Mouse (Mus musculus): ENCODE data around the gene 2610528J11Rik. TPM values are rescaled to one million over a fixed set of nuclear protein-coding genes. Genes with fewer than 3 reads are reported as not detected.

2610528J11Rik gene
- total RNA-seq, 1 experiment from 2014 or later, result not detected

DNA sequence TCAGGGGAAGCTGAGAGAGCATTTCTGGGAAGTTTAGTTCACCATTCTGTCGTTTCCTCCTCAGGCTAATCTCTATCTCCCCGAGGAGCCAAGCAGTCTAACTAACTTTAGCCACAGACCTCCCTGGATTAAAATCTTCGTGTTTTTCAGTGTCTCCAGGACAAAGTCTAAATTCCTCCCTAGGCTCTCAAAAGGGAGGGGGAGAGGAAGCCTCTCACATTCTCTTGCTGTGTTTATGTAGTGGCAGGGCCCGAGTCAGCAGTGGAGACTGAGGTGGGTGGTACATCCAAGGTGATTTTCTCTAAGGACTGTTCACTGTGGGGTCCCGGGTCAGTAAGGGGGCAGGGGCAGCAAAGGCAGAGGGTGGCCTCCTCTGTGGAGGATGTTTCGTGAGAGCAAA, 11.0 kb downstream of the 2610528J11Rik start:
- ATAC-seq (replicated peaks; ENCODE audit: low read depth, poor library complexity, severe bottlenecking), result no peak

GRCm38 (mm10) chr4:118539904-118540303, 13.1 kb downstream of the 2610528J11Rik start:
- ATAC-seq (replicated peaks; ENCODE audit: low read depth, poor library complexity, severe bottlenecking), result no peak

GRCm38 (mm10) chr4:118542510-118543157, 15.8 kb downstream of the 2610528J11Rik start:
- no peak for ATAC-seq (replicated peaks; ENCODE audit: low read depth, poor library complexity, severe bottlenecking)

DNA sequence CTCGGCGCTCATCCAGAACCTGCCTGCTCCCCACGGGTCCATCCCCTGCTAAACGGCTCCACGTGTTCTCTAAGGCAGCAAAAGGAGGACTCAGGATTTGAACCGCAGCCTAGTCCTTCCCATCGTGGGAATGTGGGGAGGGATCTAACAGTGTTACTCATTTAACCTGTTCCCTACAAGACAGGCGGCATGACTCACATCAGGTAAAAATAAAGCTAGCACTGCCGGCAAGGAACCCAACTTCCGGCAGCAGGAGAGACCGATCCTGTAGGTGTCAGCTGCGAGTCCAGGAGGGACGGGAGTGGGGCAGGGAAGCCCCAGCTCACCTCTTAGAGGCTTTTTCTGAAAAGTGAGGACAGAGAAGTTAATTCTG, 16.3 kb downstream of the 2610528J11Rik start:
- ATAC-seq (replicated peaks; ENCODE audit: low read depth, poor library complexity, severe bottlenecking), result no peak

GRCm38 (mm10) chr4:118543592-118544260, 16.9 kb downstream of the 2610528J11Rik start, which contains the start of gene Tmem125:
Tmem125 (minus strand) TSS chr4:118544044.
- ATAC-seq (replicated peaks; ENCODE audit: low read depth, poor library complexity, severe bottlenecking), result peak; percentile 67

DNA sequence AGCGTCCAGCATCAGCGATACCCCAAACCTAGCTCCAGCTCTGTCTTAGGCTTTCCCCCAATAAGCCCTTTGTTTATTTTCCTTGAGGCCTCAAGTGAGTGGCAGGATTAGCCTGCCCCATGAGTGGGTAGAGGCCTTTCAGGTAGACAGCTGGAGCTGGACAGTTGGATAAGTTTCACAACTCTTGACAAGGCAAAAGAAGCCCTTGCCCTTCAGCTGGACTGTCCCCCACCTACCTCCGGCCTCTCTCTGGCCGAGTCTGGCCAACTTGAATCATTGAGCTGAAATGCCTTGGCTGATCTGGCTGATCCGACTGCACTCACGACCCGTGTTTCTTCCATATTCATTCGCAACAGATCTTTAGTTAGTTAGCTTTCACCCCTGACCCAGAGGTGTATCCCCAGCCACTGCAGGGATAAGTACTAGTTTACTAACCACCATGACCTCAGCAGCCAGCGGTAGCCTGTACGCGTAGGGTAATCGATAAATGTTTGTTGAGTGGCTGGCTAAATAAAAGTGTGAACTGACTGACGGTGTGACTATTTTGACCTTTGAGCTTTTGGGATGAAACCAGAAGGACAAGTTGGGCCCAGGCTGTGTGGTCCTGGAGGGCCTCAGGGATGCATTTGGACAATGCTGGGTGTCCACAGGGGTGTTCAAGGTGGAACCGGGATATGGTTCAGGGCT, 17.8 kb downstream of the 2610528J11Rik start:
- no peak for ATAC-seq (replicated peaks; ENCODE audit: low read depth, poor library complexity, severe bottlenecking)

- ATAC-seq (replicated peaks; ENCODE audit: low read depth, poor library complexity, severe bottlenecking), result peak; percentile 55
Observed at GRCm38 (mm10) chr4:118547424-118548129, 20.8 kb downstream of the 2610528J11Rik start.

DNA sequence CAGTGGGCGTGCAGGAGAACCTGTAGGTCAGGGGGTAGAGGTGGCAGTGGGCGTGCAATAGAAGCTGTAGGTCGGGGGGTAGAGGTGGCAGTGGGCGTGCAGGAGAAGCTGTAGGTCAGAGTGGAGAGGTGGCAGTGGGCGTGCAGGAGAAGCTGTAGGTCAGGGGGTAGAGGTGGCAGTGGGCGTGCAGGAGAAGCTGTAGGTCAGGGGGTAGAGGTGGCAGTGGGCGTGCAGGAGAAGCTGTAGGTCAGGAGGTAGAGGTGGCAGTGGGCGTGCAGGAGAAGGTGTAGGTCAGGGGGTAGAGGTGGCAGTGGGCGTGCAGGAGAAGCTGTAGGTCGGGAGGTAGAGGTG, 21.3 kb downstream of the 2610528J11Rik start:
- ATAC-seq (replicated peaks; ENCODE audit: low read depth, poor library complexity, severe bottlenecking), result peak; percentile 55

DNA sequence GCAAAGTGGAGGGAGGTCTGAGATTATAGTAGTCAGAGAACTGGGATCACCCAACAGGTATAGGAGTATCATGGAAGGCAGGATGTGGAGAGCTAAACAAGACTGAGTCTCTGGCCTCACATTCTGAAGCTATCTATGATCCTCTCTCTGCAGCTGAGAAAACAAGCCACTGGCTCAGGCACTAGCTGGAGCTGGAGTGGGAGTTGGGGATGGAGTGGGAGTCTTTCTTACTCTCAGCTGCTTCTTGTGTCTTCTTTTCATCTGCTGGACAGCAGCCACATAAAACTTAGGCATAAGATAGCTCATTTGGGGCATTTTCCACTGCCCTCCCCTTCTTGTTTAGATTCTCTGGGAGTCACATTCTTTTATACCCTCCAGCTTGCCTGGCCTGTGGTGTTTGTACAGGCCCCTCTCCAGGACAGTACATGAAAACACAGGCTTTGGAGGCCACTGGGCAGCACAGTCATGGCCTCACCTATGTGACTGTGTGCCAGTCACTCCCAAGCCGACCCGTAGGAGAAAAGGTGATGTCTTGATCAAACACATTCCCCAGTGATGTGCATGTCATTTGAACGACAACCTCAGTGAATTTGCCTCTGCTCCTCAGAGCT, 26.3 kb downstream of the 2610528J11Rik start:
- ATAC-seq (replicated peaks; ENCODE audit: low read depth, poor library complexity, severe bottlenecking), result no peak

DNA sequence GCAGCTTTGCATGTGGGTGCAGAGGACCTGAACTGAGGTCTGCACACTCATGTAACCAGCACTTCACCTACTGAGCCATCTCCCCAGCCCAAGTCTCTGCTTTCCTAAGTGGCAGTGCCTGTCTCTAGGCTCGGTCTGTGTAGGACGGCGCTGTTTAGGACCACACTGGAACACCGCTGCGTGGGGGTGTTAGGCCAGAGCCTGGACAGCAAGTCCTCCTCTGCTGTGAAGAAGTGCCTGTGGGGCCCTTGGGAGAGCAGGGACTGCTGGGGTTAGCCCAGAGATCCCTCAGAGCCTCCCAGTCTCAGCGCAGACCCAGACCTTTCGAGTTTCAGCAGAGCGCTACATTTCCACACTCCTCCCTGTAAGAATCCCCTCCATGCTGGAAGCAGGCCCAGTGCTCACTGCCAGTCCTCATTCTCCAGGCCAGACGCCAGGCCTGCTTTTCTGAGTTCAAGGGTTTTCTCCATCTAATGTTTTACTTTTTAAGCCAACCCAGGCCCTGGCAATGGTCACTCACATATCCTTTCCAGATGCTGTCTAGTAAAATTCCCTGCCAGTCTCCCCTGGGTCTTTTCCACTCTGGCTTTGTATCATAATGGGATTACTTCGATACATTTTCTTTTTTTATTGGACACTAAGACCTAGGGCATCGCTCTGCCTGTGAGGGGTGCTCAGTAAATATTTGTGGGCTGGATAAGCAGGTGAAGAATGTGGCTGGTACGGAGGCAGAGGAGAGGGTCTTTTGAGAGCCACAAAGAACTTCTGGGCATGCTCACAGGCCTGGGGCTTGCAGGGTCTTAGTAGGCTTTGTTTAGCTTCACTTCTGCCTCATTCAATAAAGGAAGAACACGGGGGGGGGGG, 37.5 kb downstream of the 2610528J11Rik start:
- ATAC-seq (replicated peaks; ENCODE audit: low read depth, poor library complexity, severe bottlenecking), result no peak

DNA sequence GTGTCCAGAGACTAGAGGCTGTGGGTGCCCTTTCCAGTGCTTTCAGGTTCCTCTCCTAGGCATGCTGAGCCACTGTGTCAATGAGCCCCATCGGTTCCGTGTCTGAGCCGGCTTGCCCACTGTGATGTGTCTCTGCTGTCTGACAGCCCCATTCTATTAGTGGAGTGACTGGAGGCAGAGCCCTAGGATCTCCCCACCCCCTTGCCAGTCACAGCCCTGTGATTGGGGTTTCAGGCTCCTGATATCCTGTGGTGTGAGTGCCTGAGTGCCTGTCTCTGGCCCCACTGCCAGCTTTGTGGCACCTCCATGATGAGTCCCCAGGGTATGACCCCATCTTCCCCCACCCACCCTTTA, 38.1 kb downstream of the 2610528J11Rik start:
- ATAC-seq (replicated peaks; ENCODE audit: low read depth, poor library complexity, severe bottlenecking), result no peak

DNA sequence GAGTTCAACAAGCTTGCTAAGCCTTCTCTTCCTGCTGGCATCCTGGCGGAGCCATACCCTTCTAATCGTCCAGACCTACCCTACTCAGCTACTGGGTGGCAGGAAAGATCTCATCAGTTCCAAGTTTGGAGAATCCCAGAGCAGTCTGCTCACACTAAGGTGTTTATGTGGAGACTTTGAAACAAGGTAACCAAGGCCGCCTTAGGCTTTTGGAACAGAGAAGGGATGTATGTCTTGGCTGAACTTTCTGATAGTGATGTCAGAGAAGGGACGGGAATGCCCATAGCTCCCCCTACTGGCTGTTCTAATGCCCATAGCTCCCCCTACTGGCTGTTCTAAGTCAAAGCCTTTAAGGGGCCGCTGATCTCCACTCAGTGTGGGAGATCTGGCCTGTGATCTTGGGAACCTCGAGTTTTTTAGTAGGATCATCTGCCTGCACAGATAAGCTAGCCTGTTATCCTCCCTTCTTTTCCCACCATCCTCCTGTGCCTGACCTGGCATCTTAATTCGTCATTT, 39.4 kb downstream of the 2610528J11Rik start:
- peak; percentile 93 for ATAC-seq (replicated peaks; ENCODE audit: low read depth, poor library complexity, severe bottlenecking)

GRCm38 (mm10) chr4:118568709-118569108, 41.9 kb downstream of the 2610528J11Rik start:
- no peak for ATAC-seq (replicated peaks; ENCODE audit: low read depth, poor library complexity, severe bottlenecking)

DNA sequence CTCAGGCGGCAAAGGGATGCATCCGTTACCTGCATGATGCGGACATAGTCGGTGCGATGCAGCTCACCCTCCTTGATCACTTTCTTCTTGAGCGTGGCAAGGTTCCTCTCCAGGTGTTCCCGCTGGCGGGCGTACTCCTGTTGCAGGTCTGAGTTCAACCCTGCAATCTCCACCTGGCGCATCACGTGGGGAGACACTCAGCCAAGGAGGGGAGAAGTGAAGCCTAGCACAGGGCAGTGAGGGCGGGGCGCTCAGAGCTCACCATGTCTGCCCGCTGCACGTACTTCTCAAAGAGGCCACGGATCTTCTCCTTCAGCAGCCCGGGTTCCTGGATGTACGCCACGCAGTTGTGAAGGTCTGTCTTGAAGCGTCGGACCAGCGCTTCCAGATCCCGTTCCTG, 42.5 kb downstream of the 2610528J11Rik start:
- ATAC-seq (replicated peaks; ENCODE audit: low read depth, poor library complexity, severe bottlenecking), result no peak

DNA sequence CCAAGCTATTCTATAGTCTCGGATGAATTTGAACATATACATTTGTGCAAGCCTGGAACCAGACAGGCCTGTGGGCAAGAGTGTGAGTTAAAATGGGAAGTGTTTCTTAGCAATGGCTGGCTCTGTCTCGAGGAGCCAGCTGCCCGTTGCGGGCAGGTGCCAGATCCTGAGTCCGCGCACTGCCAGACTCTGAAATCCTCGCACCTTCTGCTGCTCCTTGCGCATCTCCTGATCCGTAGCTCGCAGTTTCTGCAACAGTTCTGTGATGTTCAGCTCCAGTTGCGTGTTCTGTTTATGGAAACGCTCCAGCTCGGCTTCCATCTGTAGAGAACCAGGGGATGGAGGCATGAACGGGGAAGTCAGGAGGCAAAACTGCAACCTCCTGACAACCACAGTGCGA, 44.6 kb downstream of the 2610528J11Rik start:
- no peak for ATAC-seq (replicated peaks; ENCODE audit: low read depth, poor library complexity, severe bottlenecking)

GRCm38 (mm10) chr4:118576097-118576496, 49.3 kb downstream of the 2610528J11Rik start:
- peak; percentile 79 for ATAC-seq (replicated peaks; ENCODE audit: low read depth, poor library complexity, severe bottlenecking)

GRCm38 (mm10) chr4:118579313-118579712, 52.5 kb downstream of the 2610528J11Rik start:
- ATAC-seq (replicated peaks; ENCODE audit: low read depth, poor library complexity, severe bottlenecking), result peak; percentile 69

Measured in common myeloid progenitor, adult 5-6 weeks (primary cell).